Mouse (Mus musculus): ENCODE data around the gene Lipe. TPM values are rescaled to one million over a fixed set of nuclear protein-coding genes. Genes with fewer than 3 reads are reported as not detected.
"Not testable (repeated sequence)": the region's sequence is repeated elsewhere in the genome, so short reads cannot be mapped to it uniquely, and the experiment has no call there.

The Lipe gene
- polyA plus RNA-seq, 1 experiment = 35.0 TPM

GRCm38 (mm10) chr7:25427144-25427543 is 28.6 kb upstream of the Lipe start:
- no peaks in the 10 kb centered on the region for H3K36me3 ChIP-seq (ENCODE audit: control insufficient read depth, insufficient read depth, low read length)
- no peaks in the 10 kb centered on the region for H3K27me3 ChIP-seq (ENCODE audit: control insufficient read depth, insufficient read depth, low read length)
- TF ChIP-seq CTCF (IDR thresholded peaks at IDR 0.05; ENCODE audit: extremely low read depth, insufficient read depth, insufficient read length, insufficient replicate concordance) (no peak), POLR2A (IDR thresholded peaks at IDR 0.05; ENCODE audit: low read depth, low read length) (no peak)
- H3K4me3 ChIP-seq (ENCODE audit: extremely low read depth, insufficient read depth, insufficient read length) = no peak overlapping the region
- DNase-seq (ENCODE audit: low read depth in 1 of 2, low spot score in 2 of 2) = no peak
- 81% methylated on average over 5 of the region's 5 CpGs for whole genome bisulfite sequencing
- peaks cover under 1% of the 10 kb centered on the region; the same call in 1 of the 2 replicates for H3K4me1 ChIP-seq (ENCODE audit: control insufficient read depth, insufficient read depth, insufficient read length)
- no peak overlapping the region for H3K27ac ChIP-seq (ENCODE audit: insufficient read depth, low read length)

- H3K27me3 ChIP-seq (ENCODE audit: control insufficient read depth, insufficient read depth, low read length); H3K27ac ChIP-seq (ENCODE audit: insufficient read depth, low read length); H3K4me3 ChIP-seq (ENCODE audit: extremely low read depth, insufficient read depth, insufficient read length); H3K4me1 ChIP-seq (ENCODE audit: control insufficient read depth, insufficient read depth, insufficient read length); DNase-seq (ENCODE audit: low read depth in 1 of 2, low spot score in 2 of 2); H3K36me3 ChIP-seq (ENCODE audit: control insufficient read depth, insufficient read depth, low read length): not testable (repeated sequence)
- 91% methylated on average over 4 of the region's 4 CpGs for WGBS
These were observed 27.9 kb upstream of the Lipe start for GRCm38 (mm10) chr7:25426380-25426779.

- Histone ChIP-seq H3K4me1 (ENCODE audit: control insufficient read depth, insufficient read depth, insufficient read length) (no peaks in the 10 kb centered on the region), H3K27ac (ENCODE audit: insufficient read depth, low read length) (no peak overlapping the region), H3K36me3 (ENCODE audit: control insufficient read depth, insufficient read depth, low read length) (no peaks in the 10 kb centered on the region), H3K4me3 (ENCODE audit: extremely low read depth, insufficient read depth, insufficient read length) (no peak overlapping the region), H3K27me3 (ENCODE audit: control insufficient read depth, insufficient read depth, low read length) (no peaks in the 10 kb centered on the region)
- DNase-seq (ENCODE audit: low read depth in 1 of 2, low spot score in 2 of 2) = peak; percentile 68 to 83
- TF ChIP-seq CTCF (IDR thresholded peaks at IDR 0.05; ENCODE audit: extremely low read depth, insufficient read depth, insufficient read length, insufficient replicate concordance) (peak; percentile 79; the same call in 1 of the 2 replicates), POLR2A (IDR thresholded peaks at IDR 0.05; ENCODE audit: low read depth, low read length) (no peak)
- WGBS = 43% methylated on average over 4 of the region's 4 CpGs
These were observed 25.9 kb upstream of the Lipe start for GRCm38 (mm10) chr7:25424429-25424828.

GRCm38 (mm10) chr7:25422286-25422841 is 23.9 kb upstream of the Lipe start:
- DNase-seq (ENCODE audit: low read depth in 1 of 2, low spot score in 2 of 2) = no peak
- Histone ChIP-seq H3K4me1 (ENCODE audit: control insufficient read depth, insufficient read depth, insufficient read length) (no peaks in the 10 kb centered on the region), H3K36me3 (ENCODE audit: control insufficient read depth, insufficient read depth, low read length) (no peaks in the 10 kb centered on the region), H3K4me3 (ENCODE audit: extremely low read depth, insufficient read depth, insufficient read length) (no peak overlapping the region), H3K27ac (ENCODE audit: insufficient read depth, low read length) (no peak overlapping the region), H3K27me3 (ENCODE audit: control insufficient read depth, insufficient read depth, low read length) (no peaks in the 10 kb centered on the region)
- 90% methylated on average over 16 of the region's 16 CpGs for WGBS
- TF ChIP-seq CTCF (IDR thresholded peaks at IDR 0.05; ENCODE audit: extremely low read depth, insufficient read depth, insufficient read length, insufficient replicate concordance) (no peak), POLR2A (IDR thresholded peaks at IDR 0.05; ENCODE audit: low read depth, low read length) (no peak)

GRCm38 (mm10) chr7:25419943-25420342 is 21.4 kb upstream of the Lipe start:
- no peak for DNase-seq (ENCODE audit: low read depth in 1 of 2, low spot score in 2 of 2)
- H3K27me3 ChIP-seq (ENCODE audit: control insufficient read depth, insufficient read depth, low read length) = no peaks in the 10 kb centered on the region
- no peaks in the 10 kb centered on the region for H3K4me1 ChIP-seq (ENCODE audit: control insufficient read depth, insufficient read depth, insufficient read length)
- WGBS = 89% methylated on average over 4 of the region's 4 CpGs
- H3K27ac ChIP-seq (ENCODE audit: insufficient read depth, low read length) = no peak overlapping the region
- H3K36me3 ChIP-seq (ENCODE audit: control insufficient read depth, insufficient read depth, low read length) = no peaks in the 10 kb centered on the region
- no peak overlapping the region for H3K4me3 ChIP-seq (ENCODE audit: extremely low read depth, insufficient read depth, insufficient read length)
- TF ChIP-seq POLR2A (IDR thresholded peaks at IDR 0.05; ENCODE audit: low read depth, low read length) (no peak), CTCF (IDR thresholded peaks at IDR 0.05; ENCODE audit: extremely low read depth, insufficient read depth, insufficient read length, insufficient replicate concordance) (no peak)

- Histone ChIP-seq H3K27ac (ENCODE audit: insufficient read depth, low read length) (no peak overlapping the region), H3K36me3 (ENCODE audit: control insufficient read depth, insufficient read depth, low read length) (no peaks in the 10 kb centered on the region), H3K4me1 (ENCODE audit: control insufficient read depth, insufficient read depth, insufficient read length) (no peaks in the 10 kb centered on the region), H3K4me3 (ENCODE audit: extremely low read depth, insufficient read depth, insufficient read length) (no peak overlapping the region), H3K27me3 (ENCODE audit: control insufficient read depth, insufficient read depth, low read length) (no peaks in the 10 kb centered on the region)
- no peak for TF ChIP-seq POLR2A (IDR thresholded peaks at IDR 0.05; ENCODE audit: low read depth, low read length)
- TF ChIP-seq CTCF (IDR thresholded peaks at IDR 0.05; ENCODE audit: extremely low read depth, insufficient read depth, insufficient read length, insufficient replicate concordance) = no peak
- 89% methylated on average over 8 of the region's 8 CpGs for WGBS
- DNase-seq (ENCODE audit: low read depth in 1 of 2, low spot score in 2 of 2) = no peak
These were observed 21.0 kb upstream of the Lipe start for GRCm38 (mm10) chr7:25419536-25419935.

GRCm38 (mm10) chr7:25417597-25417996 is 19.1 kb upstream of the Lipe start:
- Histone ChIP-seq H3K27me3 (ENCODE audit: control insufficient read depth, insufficient read depth, low read length) (no peaks in the 10 kb centered on the region), H3K27ac (ENCODE audit: insufficient read depth, low read length) (no peak overlapping the region), H3K36me3 (ENCODE audit: control insufficient read depth, insufficient read depth, low read length) (no peaks in the 10 kb centered on the region), H3K4me1 (ENCODE audit: control insufficient read depth, insufficient read depth, insufficient read length) (no peaks in the 10 kb centered on the region), H3K4me3 (ENCODE audit: extremely low read depth, insufficient read depth, insufficient read length) (no peak overlapping the region)
- TF ChIP-seq CTCF (IDR thresholded peaks at IDR 0.05; ENCODE audit: extremely low read depth, insufficient read depth, insufficient read length, insufficient replicate concordance) = peak; percentile 27; the same call in 1 of the 2 replicates
- TF ChIP-seq POLR2A (IDR thresholded peaks at IDR 0.05; ENCODE audit: low read depth, low read length) = no peak
- peak in 1 of 2 experiments; percentile 45 for DNase-seq (ENCODE audit: low read depth in 1 of 2, low spot score in 2 of 2)
- WGBS = 83% methylated on average over 1 of the region's 1 CpGs
